Mouse (Mus musculus) naive thymus-derived CD4-positive, alpha-beta T cell, adult 5 months (primary cell): ENCODE results near the gene Gm43720. TPM values are rescaled to one million over a fixed set of nuclear protein-coding genes. Genes with fewer than 3 reads are reported as not detected.

Experiments used
- polyA plus RNA-seq: library from polyadenylated mRNA; unstranded; fragments of 100-300 nt; shearing (Covaris generic); gene quantifications from one replicate; pipeline ENCODE4 v1.2.1, GENCODE M21; 2017

Gene Gm43720
- not detected for polyA plus RNA-seq

GRCm38 (mm10) chr5:138279585-138280424 lies at the start of gene Gm43720, which contains the start of the genes Gpc2 and Stag3:
Gene Gm43720, minus strand, starts transcription at chr5:138279958.
Gene Gpc2, minus strand, starts transcription at chr5:138280005.
Gene Stag3, plus strand, starts transcription at chr5:138280240.

GRCm38 (mm10) chr5:138272409-138272923 lies 7.3 kb downstream of the Gm43720 start, which contains the start of gene Gal3st4:
Gene Gal3st4, minus strand, starts transcription at chr5:138272840.

GRCm38 (mm10) chr5:138263260-138264206 lies 16.2 kb downstream of the Gm43720 start, which contains the start of gene BC037034:
Gene BC037034, minus strand, starts transcription at chr5:138264033.

GRCm38 (mm10) chr5:138255353-138256093 lies 24.2 kb downstream of the Gm43720 start, which contains the start of gene Lamtor4:
Gene Lamtor4, plus strand, starts transcription at chr5:138255482.

GRCm38 (mm10) chr5:138225700-138226099 lies 54.1 kb downstream of the Gm43720 start, which contains the start of gene Nxpe5:
Gene Nxpe5, plus strand, starts transcription at chr5:138225898.

Other genes starting within 250 kb of the Gm43720 start
- not detected for gene Smok3c, start 226.8 kb downstream of the Gm43720 start, polyA plus RNA-seq
- 16.7 TPM for gene Zkscan1, start 194.9 kb downstream of the Gm43720 start, polyA plus RNA-seq
- gene Zscan21, start 163.1 kb downstream of the Gm43720 start, polyA plus RNA-seq = 29.1 TPM
- 7.7 TPM for gene Zfp113, start 124.2 kb downstream of the Gm43720 start, polyA plus RNA-seq
- 129 TPM for gene Cops6, start 118.9 kb downstream of the Gm43720 start, polyA plus RNA-seq
- gene Ap4m1, start 108.0 kb downstream of the Gm43720 start, polyA plus RNA-seq = 11.9 TPM
- 108 TPM for gene Mcm7, start 107.5 kb downstream of the Gm43720 start, polyA plus RNA-seq
- gene Taf6, start 92.5 kb downstream of the Gm43720 start, polyA plus RNA-seq = 33.2 TPM
- 14.6 TPM for gene Cnpy4, start 92.5 kb downstream of the Gm43720 start, polyA plus RNA-seq
- gene Mblac1, start 85.6 kb downstream of the Gm43720 start, polyA plus RNA-seq = not detected
- not detected for gene Nxpe5, start 54.1 kb downstream of the Gm43720 start, polyA plus RNA-seq
- 24.9 TPM for gene Lamtor4, start 24.5 kb downstream of the Gm43720 start, polyA plus RNA-seq
- gene BC037034, start 15.9 kb downstream of the Gm43720 start, polyA plus RNA-seq = 20.3 TPM
- 0.22 TPM for gene Gal3st4, start 7.1 kb downstream of the Gm43720 start, polyA plus RNA-seq
- gene Gpc2, start within 50 bp of the Gm43720 start, polyA plus RNA-seq = 1.9 TPM
- gene Stag3, start 282 bp upstream of the Gm43720 start, polyA plus RNA-seq = 0.27 TPM
- not detected for gene Pvrig, start 62.0 kb upstream of the Gm43720 start, polyA plus RNA-seq
- 15.9 TPM for gene Zfp157, start 161.5 kb upstream of the Gm43720 start, polyA plus RNA-seq